Mouse (Mus musculus) testis, adult 2 months (tissue): ENCODE measurements around the gene Gm43552. TPM values are rescaled to one million over a fixed set of nuclear protein-coding genes. Genes with fewer than 3 reads are reported as not detected.
"Not testable (repeated sequence)": the region's sequence is repeated elsewhere in the genome, so short reads cannot be mapped to it uniquely, and the experiment has no call there.

Experiments
- H3K27ac ChIP-seq: fragments of 200-500 bp; 2 replicates; pipeline ENCODE4 v1.5.1; 2012; ENCODE audit warnings: low read depth, low read length; ENCODE audit not compliant: control insufficient read depth, insufficient read depth
- H3K27me3 ChIP-seq: fragments of 200-500 bp; 2 replicates; pipeline ENCODE4 v1.6.1; 2012; ENCODE audit warnings: mild to moderate bottlenecking, low read length, moderate library complexity; ENCODE audit not compliant: control insufficient read depth, insufficient read depth
- H3K36me3 ChIP-seq: fragments of 200-500 bp; 2 replicates; pipeline ENCODE4 v1.6.1; 2012; ENCODE audit warnings: mild to moderate bottlenecking, low read length; ENCODE audit not compliant: control insufficient read depth, insufficient read depth
- H3K4me1 ChIP-seq: fragments of 200-500 bp; 2 replicates; pipeline ENCODE4 v1.6.1; 2012; ENCODE audit warnings: low read length; ENCODE audit not compliant: control insufficient read depth, insufficient read depth
- H3K4me3 ChIP-seq: fragments of 200-500 bp; 2 replicates; pipeline ENCODE4 v1.5.1; 2012; ENCODE audit warnings: low read depth, mild to moderate bottlenecking, low read length, moderate library complexity, mixed read lengths; ENCODE audit not compliant: control insufficient read depth
- CTCF ChIP-seq: fragments of 200-500 bp; IDR thresholded peaks from 2 replicates; pipeline ENCODE4 v1.5.1; 2012; ENCODE audit warnings: low read depth, mild to moderate bottlenecking, inconsistent platforms, low read length, moderate library complexity; ENCODE audit not compliant: control insufficient read depth, insufficient read depth, insufficient replicate concordance
- POLR2A ChIP-seq: fragments of 200-500 bp; IDR thresholded peaks from 2 replicates; pipeline ENCODE4 v1.6.1; 2012; ENCODE audit warnings: low read depth, mild to moderate bottlenecking, inconsistent platforms, low read length, moderate library complexity; ENCODE audit not compliant: control insufficient read depth
- polyA plus RNA-seq: library from polyadenylated mRNA; depleted of rRNA; stranded (reverse); fragments of >200 nt; gene quantifications from 2 replicates; pipeline ENCODE4 v1.2.3, GENCODE M21; 2012

Gm43552 gene
- polyA plus RNA-seq, 1 experiment: not detected

DNA sequence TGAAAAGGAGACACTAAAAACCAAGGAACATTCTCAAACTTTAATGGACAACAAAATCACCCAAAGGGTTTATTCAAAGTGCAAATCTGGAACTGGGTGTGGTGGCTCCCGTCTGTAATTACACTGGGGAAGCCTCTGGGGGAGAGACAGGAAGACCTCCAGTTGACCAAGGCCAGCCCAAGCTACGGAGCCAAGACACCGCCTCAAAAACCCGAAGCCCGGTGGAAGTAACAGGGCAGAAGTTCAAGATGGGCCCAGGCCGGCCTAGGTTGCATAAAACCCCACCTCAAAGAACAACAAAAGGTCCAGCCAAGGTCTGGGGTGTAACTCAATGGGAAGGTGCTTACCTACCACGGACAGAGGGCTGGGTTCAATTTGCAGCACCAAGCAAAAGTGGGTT lies 3.9 kb downstream of the Gm43552 start:
- no peak for TF ChIP-seq CTCF

DNA sequence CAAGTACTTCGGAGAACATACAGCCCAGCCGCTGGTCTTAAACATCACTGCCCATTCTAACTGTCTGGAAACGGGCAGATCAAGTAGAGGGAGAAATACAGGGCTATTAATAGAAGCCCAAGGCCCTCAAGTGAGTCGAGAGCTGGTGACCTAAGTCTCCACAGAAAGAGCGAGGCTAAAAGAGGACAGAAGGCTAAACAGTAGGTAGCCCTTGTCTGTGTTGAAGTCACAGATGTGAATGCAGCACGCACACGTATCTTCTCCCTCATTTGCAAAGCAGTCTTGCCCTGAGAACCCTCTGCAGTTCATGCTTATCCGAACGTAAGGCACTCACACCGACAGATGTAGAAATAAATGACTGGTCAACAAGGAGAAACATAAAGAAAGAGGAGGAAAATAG lies 5.3 kb downstream of the Gm43552 start:
- H3K4me3 ChIP-seq: no peak overlapping the region
- no peaks in the 10 kb centered on the region for H3K36me3 ChIP-seq
- no peak overlapping the region for H3K27ac ChIP-seq
- H3K4me1 ChIP-seq: peaks cover 6% of the 10 kb centered on the region; the same call in 1 of the 2 replicates
- no peaks in the 10 kb centered on the region for H3K27me3 ChIP-seq
- TF ChIP-seq CTCF (no peak), POLR2A (no peak)

More for the DNA sequence above, 3.9 kb downstream of the Gm43552 start:
- H3K27me3 ChIP-seq: no peaks in the 10 kb centered on the region
- peaks cover 9% of the 10 kb centered on the region for H3K4me1 ChIP-seq
- no peak overlapping the region for H3K4me3 ChIP-seq
- H3K36me3 ChIP-seq: no peaks in the 10 kb centered on the region
- H3K27ac ChIP-seq: no peak overlapping the region; the same call in 1 of the 2 replicates

DNA sequence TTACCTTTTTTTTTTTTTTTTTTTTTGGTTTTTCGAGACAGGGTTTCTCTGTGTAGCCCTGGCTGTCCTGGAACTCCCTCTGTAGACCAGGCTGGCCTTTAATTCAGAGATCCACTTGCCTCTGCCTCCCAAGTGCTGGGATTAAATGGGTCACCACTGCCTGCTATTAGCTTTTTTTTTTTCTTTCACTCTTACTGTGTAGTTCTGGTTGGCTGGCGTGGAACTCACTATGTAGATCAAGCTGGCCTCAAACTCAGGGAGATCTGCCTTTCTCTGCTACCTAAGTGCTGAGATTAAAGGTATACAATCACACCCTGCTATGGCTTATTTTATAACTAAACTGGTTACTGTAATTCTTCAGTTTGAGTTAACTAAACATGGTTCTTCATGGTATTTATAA lies 6.1 kb downstream of the Gm43552 start:
- H3K36me3 ChIP-seq: no peaks in the 10 kb centered on the region
- TF ChIP-seq CTCF: no peak
- no peak for TF ChIP-seq POLR2A

DNA sequence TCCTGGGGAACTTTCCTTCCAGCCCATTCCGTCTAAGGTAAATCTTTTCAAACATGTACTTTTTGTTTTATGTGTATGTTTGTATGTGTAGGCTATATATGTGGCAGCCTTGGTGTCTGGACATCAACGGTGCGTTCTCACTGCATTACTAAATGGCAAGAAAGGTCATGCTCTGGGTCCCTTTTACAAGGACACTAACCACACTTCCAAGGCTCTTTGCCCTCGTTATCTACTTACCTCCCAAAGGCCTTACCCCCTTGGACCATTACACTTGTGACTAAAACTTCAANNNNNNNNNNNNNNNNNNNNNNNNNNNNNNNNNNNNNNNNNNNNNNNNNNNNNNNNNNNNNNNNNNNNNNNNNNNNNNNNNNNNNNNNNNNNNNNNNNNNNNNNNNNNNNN lies 9.6 kb downstream of the Gm43552 start:
- Histone ChIP-seq H3K4me3 (no peak overlapping the region), H3K36me3 (no peaks in the 10 kb centered on the region), H3K4me1 (peaks cover 3% of the 10 kb centered on the region; the same call in 1 of the 2 replicates), H3K27me3 (no peaks in the 10 kb centered on the region), H3K27ac (no peak overlapping the region)
- no peak for TF ChIP-seq POLR2A
- no peak for TF ChIP-seq CTCF

More for the DNA sequence above, 6.1 kb downstream of the Gm43552 start:
- no peaks in the 10 kb centered on the region for H3K27me3 ChIP-seq
- H3K4me1 ChIP-seq: peaks cover 6% of the 10 kb centered on the region; the same call in 1 of the 2 replicates
- H3K4me3 ChIP-seq: no peak overlapping the region
- H3K27ac ChIP-seq: no peak overlapping the region

DNA sequence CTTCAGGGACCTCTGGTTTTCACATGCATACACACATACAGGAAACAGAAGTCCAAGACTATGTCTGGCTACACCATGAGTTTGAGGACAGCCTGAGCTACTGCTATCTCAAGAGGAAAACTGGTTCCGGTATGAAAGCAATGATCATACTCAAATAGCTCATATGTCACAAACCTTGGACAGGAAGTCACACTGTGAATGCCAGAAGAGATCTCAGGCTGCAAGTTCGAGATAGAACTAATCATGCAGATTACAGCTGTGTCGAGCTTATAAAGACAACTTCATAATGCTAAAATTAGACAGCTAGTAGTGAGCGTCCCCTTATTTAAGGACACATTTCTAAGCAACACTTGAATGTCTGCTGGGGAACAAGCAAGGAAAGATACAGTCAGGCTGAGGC lies 12.1 kb downstream of the Gm43552 start:
- no peak for TF ChIP-seq CTCF
- no peak for TF ChIP-seq POLR2A
- no peaks in the 10 kb centered on the region for H3K4me1 ChIP-seq
- no peak overlapping the region for H3K27ac ChIP-seq

DNA sequence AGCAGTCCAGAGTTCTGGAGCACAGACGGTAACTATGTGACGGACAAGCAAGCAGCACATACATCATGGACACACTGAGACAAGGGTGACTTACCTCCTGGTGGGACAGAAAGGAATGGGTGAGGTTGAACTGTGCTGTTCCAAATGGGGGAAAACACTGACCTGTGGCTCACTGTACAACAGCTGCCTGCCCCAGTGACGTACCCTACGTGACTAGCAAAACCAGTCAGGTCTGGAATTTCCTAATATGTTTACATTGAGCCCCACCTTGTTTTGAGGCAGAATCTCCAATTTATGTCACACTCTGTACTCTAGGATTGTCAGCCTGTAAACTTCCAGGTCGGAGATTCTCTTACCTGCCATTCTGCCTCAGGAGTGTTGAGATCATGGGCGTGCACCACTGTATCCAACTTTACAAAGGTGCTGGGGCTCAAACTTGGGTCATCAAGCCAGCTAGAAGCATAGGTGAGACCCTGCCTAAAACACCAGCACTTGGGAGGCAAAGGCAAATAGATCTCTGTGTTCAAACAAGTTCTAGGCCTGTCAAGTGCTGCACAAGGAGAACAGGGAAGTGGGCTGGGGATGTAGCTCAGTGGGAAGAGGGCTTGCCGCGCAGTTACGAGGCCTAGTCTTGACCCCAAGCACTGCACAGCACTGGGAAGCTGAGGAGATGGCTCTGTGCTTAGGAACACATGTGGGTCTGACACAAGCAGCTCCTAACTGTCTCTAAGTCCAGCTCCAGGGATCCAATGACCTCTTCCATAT lies 12.8 kb downstream of the Gm43552 start:
- Histone ChIP-seq H3K4me1 (no peaks in the 10 kb centered on the region), H3K27ac (no peak overlapping the region), H3K36me3 (no peaks in the 10 kb centered on the region), H3K4me3 (no peak overlapping the region), H3K27me3 (no peaks in the 10 kb centered on the region)
- TF ChIP-seq CTCF (no peak), POLR2A (no peak)

More for the DNA sequence above, 12.1 kb downstream of the Gm43552 start:
- Histone ChIP-seq H3K4me3 (no peak overlapping the region), H3K27me3 (no peaks in the 10 kb centered on the region), H3K36me3 (no peaks in the 10 kb centered on the region)

DNA sequence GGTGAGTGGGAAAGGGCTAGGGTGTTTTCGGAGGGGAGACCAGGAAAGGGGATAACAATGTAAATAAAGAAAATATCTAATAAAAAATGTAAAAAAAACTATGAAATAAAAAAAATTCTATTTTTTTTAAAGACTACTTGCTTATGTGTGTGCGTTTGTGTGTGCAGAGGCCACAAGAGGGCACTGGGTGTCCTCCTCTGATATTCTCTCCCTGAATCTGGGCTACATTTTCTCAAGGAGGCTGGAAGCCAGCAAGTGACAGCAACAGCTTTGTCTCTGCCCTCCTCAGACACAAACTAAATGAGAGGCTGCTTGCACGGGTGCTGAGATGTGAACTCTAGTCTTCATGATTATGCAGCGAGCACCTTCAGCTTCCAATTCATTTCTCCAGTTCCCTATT lies 14.4 kb downstream of the Gm43552 start:
- H3K27me3 ChIP-seq: no peaks in the 10 kb centered on the region
- H3K4me1 ChIP-seq: no peaks in the 10 kb centered on the region
- no peak for TF ChIP-seq POLR2A
- TF ChIP-seq CTCF: no peak
- H3K36me3 ChIP-seq: no peaks in the 10 kb centered on the region
- H3K27ac ChIP-seq: no peak overlapping the region
- no peak overlapping the region for H3K4me3 ChIP-seq

DNA sequence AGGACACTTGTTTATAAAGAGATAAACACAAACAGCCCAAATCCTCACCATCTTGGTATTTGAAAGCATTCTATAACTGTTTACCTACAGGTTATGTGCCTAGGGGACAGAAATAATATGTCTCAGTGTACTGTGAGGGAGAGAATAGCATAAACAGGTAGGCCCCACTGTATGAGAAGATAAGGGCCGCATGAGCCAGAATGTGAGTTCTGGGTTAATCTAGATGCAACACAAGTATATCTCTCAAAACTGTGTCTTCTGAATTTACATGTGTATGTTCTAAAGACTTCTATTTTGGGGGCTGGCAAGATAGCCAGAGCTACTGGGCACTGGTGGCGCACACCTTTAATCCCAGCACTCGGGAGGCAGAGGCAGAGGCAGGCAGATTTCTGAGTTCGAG lies 15.9 kb downstream of the Gm43552 start:
- not testable (repeated sequence) for H3K4me1 ChIP-seq, H3K27me3 ChIP-seq, H3K4me3 ChIP-seq, H3K36me3 ChIP-seq, H3K27ac ChIP-seq
